Mouse (Mus musculus) spleen, adult 2 months (tissue): ENCODE results near the gene Dhh. TPM values are rescaled to one million over a fixed set of nuclear protein-coding genes. Genes with fewer than 3 reads are reported as not detected.

Experiments
- DNase-seq, 2 experiments: peaks; one replicate each; pipeline versions ENCODE4 v3.0.0 to v3.0.0-alpha.2; 2012 to 2021; ENCODE audit warnings: low spot score in 2 of 2, low read depth in 1 of 2
- H3K27ac ChIP-seq: fragments of 200-500 bp; 2 replicates; pipeline ENCODE4 v1.5.1; 2012; ENCODE audit warnings: low read length, inconsistent platforms; ENCODE audit not compliant: insufficient read depth
- H3K27me3 ChIP-seq: fragments of 200-500 bp; 2 replicates; pipeline ENCODE4 v1.6.1; 2012; ENCODE audit warnings: mild to moderate bottlenecking, moderate library complexity, low read length, inconsistent platforms; ENCODE audit not compliant: control insufficient read depth, insufficient read depth
- H3K36me3 ChIP-seq: fragments of 200-500 bp; 2 replicates; pipeline ENCODE4 v1.6.1; 2012; ENCODE audit warnings: mild to moderate bottlenecking, low read length, inconsistent platforms; ENCODE audit not compliant: control insufficient read depth, insufficient read depth
- H3K4me1 ChIP-seq: fragments of 200-500 bp; 2 replicates; pipeline ENCODE4 v1.6.1; 2011; ENCODE audit warnings: inconsistent platforms; ENCODE audit not compliant: control insufficient read depth, insufficient read depth, insufficient read length
- H3K4me3 ChIP-seq: fragments of 200-500 bp; 2 replicates; pipeline ENCODE4 v1.5.1; 2011; ENCODE audit warnings: mild to moderate bottlenecking, inconsistent platforms; ENCODE audit not compliant: insufficient read depth, insufficient read length; ENCODE audit errors: extremely low read depth
- CTCF ChIP-seq: fragments of 200-500 bp; IDR thresholded peaks from 2 replicates; pipeline ENCODE4 v1.5.1; 2011; ENCODE audit warnings: mild to moderate bottlenecking, inconsistent platforms; ENCODE audit not compliant: insufficient read depth, insufficient read length, insufficient replicate concordance; ENCODE audit errors: extremely low read depth
- POLR2A ChIP-seq: fragments of 200-500 bp; IDR thresholded peaks from 2 replicates; pipeline ENCODE4 v1.6.1; 2011; ENCODE audit warnings: low read depth, low read length, inconsistent platforms
- WGBS: fragments of 180-500 bp; shearing (Covaris S2); methylation state at CpG from one replicate; pipeline ENCODE4 v1.1.7; 2018; 5-methylcytosine and 5-hydroxymethylcytosine counted together
- polyA plus RNA-seq: library from polyadenylated mRNA; depleted of rRNA; stranded (reverse); fragments of >200 nt; gene quantifications from 2 replicates; pipeline ENCODE4 v1.2.3, GENCODE M21; 2012; rRNA removed

Gene Dhh
- polyA plus RNA-seq = 1.6 and 2.3 TPM in 2 replicates

DNA sequence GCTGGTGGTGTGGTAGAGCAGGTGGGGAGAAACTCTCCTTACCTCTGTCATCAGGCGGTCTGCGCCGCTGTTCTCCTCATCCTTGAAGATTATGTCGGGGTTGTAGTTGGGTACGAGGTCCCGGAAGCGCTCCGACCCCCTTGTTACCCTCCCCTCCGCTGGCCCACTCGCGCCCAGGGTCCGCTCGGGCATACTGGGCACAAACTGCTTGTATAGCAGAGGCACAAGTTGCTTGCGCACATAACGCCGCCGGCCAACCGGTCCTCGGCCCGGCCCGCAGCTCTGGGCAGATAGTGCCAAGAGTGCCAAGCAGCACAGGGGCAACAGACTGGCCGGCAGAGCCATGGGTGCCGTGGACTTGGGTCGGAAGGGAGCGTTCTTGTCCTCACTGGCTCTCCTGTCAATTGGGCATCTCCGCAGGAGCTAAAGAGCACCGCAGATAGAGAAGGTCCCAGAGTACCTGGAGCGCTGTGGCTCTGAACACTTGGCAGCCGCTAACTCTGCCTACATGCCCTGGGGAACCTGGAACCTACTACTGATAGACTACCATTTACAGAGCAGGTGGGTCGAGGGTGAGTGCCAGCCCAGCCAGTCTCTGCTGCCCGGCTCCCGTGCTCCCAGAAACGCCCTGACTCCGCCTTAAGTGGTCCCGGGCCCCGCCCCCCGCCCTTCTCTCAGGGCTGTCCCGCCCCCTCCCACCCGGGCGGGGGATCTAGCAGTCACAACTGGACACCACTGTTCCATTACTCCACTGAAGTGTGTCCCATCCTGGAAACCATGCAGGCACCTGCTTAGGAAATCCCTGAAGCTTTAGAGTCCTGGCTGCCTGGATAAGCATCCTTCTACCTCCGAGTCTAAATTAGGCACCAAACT lies at the start of gene Dhh:
Gene Dhh, minus strand, starts transcription at position 613 of the 873 bp plus-strand sequence.
- DNase-seq = no peak
- WGBS = 6% methylated on average over 41 of the region's 41 CpGs
- Histone ChIP-seq H3K36me3 (no peaks in the 10 kb centered on the region), H3K27me3 (peaks cover 24% of the 10 kb centered on the region), H3K27ac (no peak within 1 kb of the TSS), H3K4me3 (no peak within 1 kb of the TSS), H3K4me1 (peaks cover 13% of the 10 kb centered on the region)
- no peak for TF ChIP-seq POLR2A
- no peak for TF ChIP-seq CTCF

GRCm38 (mm10) chr15:98947884-98948283 lies 49.5 kb upstream of the Dhh start:
- TF ChIP-seq CTCF (no peak), POLR2A (no peak)
- H3K27me3 ChIP-seq = no peaks in the 10 kb centered on the region

DNA sequence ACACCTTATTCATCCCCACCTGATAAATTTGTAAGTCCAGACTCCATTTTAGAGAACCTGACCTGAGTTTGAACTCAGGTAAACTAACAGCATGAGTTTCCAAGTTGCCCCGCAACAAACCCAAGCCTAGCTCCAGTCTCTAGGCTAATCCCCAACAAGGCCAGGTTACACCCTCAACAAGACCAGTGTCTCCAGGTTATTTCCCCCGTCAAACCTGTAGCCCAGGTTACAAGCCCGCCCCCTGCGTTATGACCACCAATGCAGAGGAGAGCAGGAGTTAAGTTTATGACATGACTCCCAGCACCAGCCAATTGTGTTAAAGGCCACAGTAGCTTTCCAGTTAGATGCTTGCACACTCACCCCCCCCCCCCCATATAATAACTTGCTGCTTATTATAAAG lies 44.8 kb upstream of the Dhh start:
- H3K4me1 ChIP-seq = no peaks in the 10 kb centered on the region
- TF ChIP-seq CTCF = no peak
- no peak for TF ChIP-seq POLR2A
- no peaks in the 10 kb centered on the region for H3K36me3 ChIP-seq
- no peak for DNase-seq
- H3K4me3 ChIP-seq = no peak overlapping the region
- H3K27ac ChIP-seq = no peak overlapping the region
- H3K27me3 ChIP-seq = no peaks in the 10 kb centered on the region
- 92% methylated on average over 4 of the region's 4 CpGs for WGBS

More at GRCm38 (mm10) chr15:98947884-98948283, 49.5 kb upstream of the Dhh start:
- no peaks in the 10 kb centered on the region; the same call in 1 of the 2 replicates for H3K4me1 ChIP-seq
- no peak for DNase-seq
- WGBS = 94% methylated on average over 3 of the region's 3 CpGs
- H3K36me3 ChIP-seq = peaks cover 2% of the 10 kb centered on the region
- no peak overlapping the region for H3K27ac ChIP-seq
- H3K4me3 ChIP-seq = no peak overlapping the region

DNA sequence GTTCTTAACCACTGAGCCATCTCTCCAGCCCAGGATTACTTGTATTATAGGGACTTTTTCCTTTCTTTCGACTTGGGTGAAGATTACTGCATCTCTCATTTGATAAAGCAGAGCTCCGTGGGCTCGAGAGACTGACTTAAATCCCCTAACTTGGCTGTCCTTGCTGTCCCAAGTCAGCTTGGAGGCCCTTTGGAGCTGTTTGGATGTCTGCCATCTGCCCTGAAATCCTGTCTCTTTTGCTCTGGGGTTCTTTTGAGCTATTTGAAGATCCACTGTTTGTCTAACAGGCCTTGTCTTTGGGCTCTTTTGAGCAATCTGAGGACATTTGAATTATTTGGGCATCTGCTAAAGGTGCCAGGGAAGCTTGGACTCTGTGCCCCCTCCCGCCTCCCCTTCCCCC lies 43.7 kb upstream of the Dhh start:
- no peaks in the 10 kb centered on the region for H3K36me3 ChIP-seq
- no peak overlapping the region for H3K4me3 ChIP-seq
- H3K27ac ChIP-seq = no peak overlapping the region
- no peaks in the 10 kb centered on the region for H3K27me3 ChIP-seq
- no peak for DNase-seq
- no peak for TF ChIP-seq POLR2A
- TF ChIP-seq CTCF = no peak
- 88% methylated on average over 4 of the region's 4 CpGs for WGBS
- peaks cover 4% of the 10 kb centered on the region; the same call in 1 of the 2 replicates for H3K4me1 ChIP-seq

DNA sequence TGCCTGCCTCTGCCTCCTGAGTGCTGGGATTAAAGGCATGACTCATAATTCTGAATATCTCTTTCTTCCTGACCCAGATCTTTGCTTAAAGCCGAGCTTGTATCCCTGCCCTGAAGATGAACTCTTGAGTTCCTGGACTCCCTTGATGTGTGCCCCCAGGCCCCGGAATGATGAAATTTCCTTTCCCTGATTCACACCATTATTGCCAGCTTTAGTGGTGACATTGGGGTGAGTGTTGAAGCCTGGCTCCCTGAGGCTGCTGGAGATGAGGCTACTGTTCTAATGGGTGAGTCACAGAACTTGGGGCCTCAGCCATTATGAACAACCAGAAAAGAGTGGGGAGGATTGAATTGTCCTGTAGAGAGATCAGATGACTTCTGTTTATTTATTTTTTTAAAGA lies 43.2 kb upstream of the Dhh start:
- WGBS = 85% methylated on average over 2 of the region's 2 CpGs
- no peak for TF ChIP-seq CTCF
- no peak for TF ChIP-seq POLR2A
- Histone ChIP-seq H3K27ac (no peak overlapping the region), H3K4me1 (peaks cover 7% of the 10 kb centered on the region; the same call in 1 of the 2 replicates), H3K4me3 (no peak overlapping the region), H3K36me3 (no peaks in the 10 kb centered on the region), H3K27me3 (no peaks in the 10 kb centered on the region)
- DNase-seq = no peak

GRCm38 (mm10) chr15:98940816-98941215 lies 42.5 kb upstream of the Dhh start:
- H3K27ac ChIP-seq = no peak overlapping the region
- no peak for DNase-seq
- H3K4me1 ChIP-seq = peaks cover 7% of the 10 kb centered on the region; the same call in 1 of the 2 replicates
- no peaks in the 10 kb centered on the region for H3K27me3 ChIP-seq
- no peak for TF ChIP-seq POLR2A
- no peak for TF ChIP-seq CTCF
- no peaks in the 10 kb centered on the region for H3K36me3 ChIP-seq
- 85% methylated on average over 10 of the region's 10 CpGs for WGBS
- H3K4me3 ChIP-seq = no peak overlapping the region
